Mouse (Mus musculus) stomach, embryonic 15.5 days (tissue): Measurements from ENCODE around the gene Med13l. TPM values are rescaled to one million over a fixed set of nuclear protein-coding genes. Genes with fewer than 3 reads are reported as not detected.

Source experiments
- ATAC-seq: fragments of 200-750 bp; cut with Nextera tagmentation; 2 replicates; pipeline ENCODE4 v1.8.0; 2017; ENCODE audit warnings: low read depth, moderate number of reproducible peaks, moderate TSS enrichment; ENCODE audit not compliant: insufficient read depth, low FRiP score
- H3K27ac ChIP-seq: fragments of 300-500 bp; sonication (generic); 2 replicates; pipeline ENCODE4 v1.5.1; 2015; ENCODE audit warnings: mild to moderate bottlenecking, inconsistent platforms
- H3K27me3 ChIP-seq: fragments of 300-500 bp; sonication (generic); replicated peaks from 2 replicates; pipeline ENCODE4 v1.6.1; 2015; ENCODE audit warnings: inconsistent platforms
- H3K36me3 ChIP-seq: fragments of 300-500 bp; sonication (generic); 2 replicates; pipeline ENCODE4 v1.6.1; 2015; ENCODE audit warnings: inconsistent platforms
- H3K4me1 ChIP-seq: fragments of 300-500 bp; sonication (generic); 2 replicates; pipeline ENCODE4 v1.6.1; 2015; ENCODE audit warnings: inconsistent platforms
- H3K4me2 ChIP-seq: fragments of 300-500 bp; sonication (generic); 2 replicates; pipeline ENCODE4 v1.6.1; 2015; ENCODE audit warnings: mild to moderate bottlenecking, inconsistent platforms
- H3K4me3 ChIP-seq: fragments of 300-500 bp; sonication (generic); replicated peaks from 2 replicates; pipeline ENCODE4 v1.5.1; 2015; ENCODE audit warnings: inconsistent platforms
- H3K9ac ChIP-seq: fragments of 300-500 bp; sonication (generic); 2 replicates; pipeline ENCODE4 v1.6.1; 2015; ENCODE audit warnings: inconsistent platforms
- H3K9me3 ChIP-seq: fragments of 300-500 bp; sonication (generic); 2 replicates; pipeline ENCODE4 v1.6.1; 2016; ENCODE audit warnings: inconsistent platforms
- WGBS: fragments of 180-500 bp; shearing (Covaris S2); methylation state at CpG from one replicate; pipeline ENCODE4 v1.1.7; 2015; 5-methylcytosine and 5-hydroxymethylcytosine counted together
- polyA plus RNA-seq: library from polyadenylated mRNA; unstranded; fragments of >200 nt; fragmentation: Nextera tagmentation; extraction: Ambion mirVana; gene quantifications from 2 replicates; pipeline ENCODE4 v1.2.1, GENCODE M21; 2015

Med13l gene
- polyA plus RNA-seq, 1 experiment from 2014 or later = 11.5 TPM

- Histone ChIP-seq H3K9me3 (no peaks in the 10 kb centered on the region), H3K27ac (no peak overlapping the region), H3K4me3 (no peak overlapping the region), H3K4me2 (no peak overlapping the region), H3K27me3 (no peaks in the 10 kb centered on the region), H3K4me1 (peaks cover 15% of the 10 kb centered on the region), H3K36me3 (no peaks in the 10 kb centered on the region), H3K9ac (no peak overlapping the region)
- 76% methylated on average over 6 of the region's 6 CpGs for WGBS
- ATAC-seq = no peak
These were observed 15.4 kb downstream of the Med13l start for GRCm38 (mm10) chr5:118575909-118576308.

GRCm38 (mm10) chr5:118576731-118577130, 16.3 kb downstream of the Med13l start:
- Histone ChIP-seq H3K4me2 (no peak overlapping the region), H3K9ac (no peak overlapping the region), H3K4me1 (peaks cover 10% of the 10 kb centered on the region), H3K9me3 (no peaks in the 10 kb centered on the region), H3K4me3 (no peak overlapping the region), H3K27me3 (no peaks in the 10 kb centered on the region), H3K27ac (no peak overlapping the region), H3K36me3 (no peaks in the 10 kb centered on the region)
- ATAC-seq = no peak
- 65% methylated on average over 3 of the region's 3 CpGs for WGBS

GRCm38 (mm10) chr5:118585355-118585754, 24.9 kb downstream of the Med13l start:
- Histone ChIP-seq H3K4me2 (no peak overlapping the region), H3K9ac (no peak overlapping the region), H3K27me3 (no peaks in the 10 kb centered on the region), H3K4me1 (peaks cover 19% of the 10 kb centered on the region), H3K9me3 (no peaks in the 10 kb centered on the region), H3K4me3 (no peak overlapping the region), H3K36me3 (no peaks in the 10 kb centered on the region), H3K27ac (no peak overlapping the region)
- WGBS = 62% methylated on average over 4 of the region's 4 CpGs
- no peak for ATAC-seq

GRCm38 (mm10) chr5:118586560-118586959, 26.1 kb downstream of the Med13l start:
- Histone ChIP-seq H3K27me3 (no peaks in the 10 kb centered on the region), H3K4me3 (no peak overlapping the region), H3K36me3 (no peaks in the 10 kb centered on the region), H3K4me1 (peaks cover 31% of the 10 kb centered on the region), H3K9me3 (no peaks in the 10 kb centered on the region), H3K4me2 (no peak overlapping the region), H3K27ac (no peak overlapping the region), H3K9ac (no peak overlapping the region)
- WGBS = 42% methylated on average over 6 of the region's 6 CpGs
- no peak for ATAC-seq

GRCm38 (mm10) chr5:118588381-118588925, 28.0 kb downstream of the Med13l start:
- H3K27ac ChIP-seq = no peak overlapping the region
- ATAC-seq = no peak
- H3K4me2 ChIP-seq = no peak overlapping the region
- H3K36me3 ChIP-seq = no peaks in the 10 kb centered on the region
- no peak overlapping the region for H3K4me3 ChIP-seq
- no peaks in the 10 kb centered on the region for H3K9me3 ChIP-seq
- peaks cover 39% of the 10 kb centered on the region for H3K4me1 ChIP-seq
- no peak overlapping the region for H3K9ac ChIP-seq
- 69% methylated on average over 6 of the region's 6 CpGs for WGBS
- H3K27me3 ChIP-seq = no peaks in the 10 kb centered on the region

GRCm38 (mm10) chr5:118589186-118589892, 28.9 kb downstream of the Med13l start:
- H3K4me2 ChIP-seq = no peak overlapping the region
- no peak overlapping the region for H3K4me3 ChIP-seq
- no peaks in the 10 kb centered on the region for H3K9me3 ChIP-seq
- no peak overlapping the region for H3K9ac ChIP-seq
- WGBS = 79% methylated on average over 11 of the region's 11 CpGs
- no peaks in the 10 kb centered on the region for H3K36me3 ChIP-seq
- H3K27me3 ChIP-seq = no peaks in the 10 kb centered on the region
- peaks cover 39% of the 10 kb centered on the region for H3K4me1 ChIP-seq
- ATAC-seq = no peak
- no peak overlapping the region for H3K27ac ChIP-seq

GRCm38 (mm10) chr5:118590868-118591267, 30.4 kb downstream of the Med13l start:
- Histone ChIP-seq H3K4me2 (no peak overlapping the region), H3K9me3 (no peaks in the 10 kb centered on the region), H3K36me3 (no peaks in the 10 kb centered on the region), H3K27me3 (no peaks in the 10 kb centered on the region), H3K4me1 (peaks cover 35% of the 10 kb centered on the region), H3K9ac (no peak overlapping the region), H3K4me3 (no peak overlapping the region), H3K27ac (no peak overlapping the region; the same call in 1 of the 2 replicates)
- no peak for ATAC-seq
- WGBS = 50% methylated on average over 6 of the region's 6 CpGs

GRCm38 (mm10) chr5:118591826-118592499, 31.5 kb downstream of the Med13l start:
- H3K27ac ChIP-seq = peak overlapping the region; percentile 65
- ATAC-seq = peak; percentile 47; the same call in 1 of the 2 replicates
- H3K4me1 ChIP-seq = peaks cover 35% of the 10 kb centered on the region
- H3K9ac ChIP-seq = no peak overlapping the region
- WGBS = 19% methylated on average over 11 of the region's 11 CpGs
- no peaks in the 10 kb centered on the region for H3K36me3 ChIP-seq
- H3K4me3 ChIP-seq = 0 out of 2 replicates have a peak overlapping the region, but pooled peaks have one; percentile 17
- no peaks in the 10 kb centered on the region for H3K27me3 ChIP-seq
- peak overlapping the region; percentile 31 for H3K4me2 ChIP-seq
- no peaks in the 10 kb centered on the region for H3K9me3 ChIP-seq

- Histone ChIP-seq H3K4me3 (no peak overlapping the region), H3K36me3 (no peaks in the 10 kb centered on the region), H3K27ac (no peak overlapping the region), H3K9ac (no peak overlapping the region), H3K27me3 (no peaks in the 10 kb centered on the region), H3K9me3 (no peaks in the 10 kb centered on the region), H3K4me1 (peaks cover 29% of the 10 kb centered on the region), H3K4me2 (no peak overlapping the region)
- 56% methylated on average over 14 of the region's 14 CpGs for WGBS
- ATAC-seq = no peak
These were observed 34.2 kb downstream of the Med13l start for GRCm38 (mm10) chr5:118594470-118595236.

GRCm38 (mm10) chr5:118595901-118596300, 35.4 kb downstream of the Med13l start:
- whole genome bisulfite sequencing = 85% methylated on average over 5 of the region's 5 CpGs

GRCm38 (mm10) chr5:118596452-118597092, 36.1 kb downstream of the Med13l start:
- Histone ChIP-seq H3K4me1 (peaks cover 17% of the 10 kb centered on the region), H3K27me3 (no peaks in the 10 kb centered on the region), H3K9me3 (no peaks in the 10 kb centered on the region), H3K4me2 (no peak overlapping the region), H3K4me3 (no peak overlapping the region), H3K36me3 (no peaks in the 10 kb centered on the region), H3K9ac (no peak overlapping the region), H3K27ac (no peak overlapping the region)
- 79% methylated on average over 15 of the region's 15 CpGs for whole genome bisulfite sequencing
- no peak for ATAC-seq

More at GRCm38 (mm10) chr5:118595901-118596300, 35.4 kb downstream of the Med13l start:
- H3K9me3 ChIP-seq = no peaks in the 10 kb centered on the region
- H3K4me2 ChIP-seq = no peak overlapping the region
- H3K36me3 ChIP-seq = no peaks in the 10 kb centered on the region
- H3K4me3 ChIP-seq = no peak overlapping the region
- H3K4me1 ChIP-seq = peaks cover 23% of the 10 kb centered on the region
- H3K27me3 ChIP-seq = no peaks in the 10 kb centered on the region
- no peak overlapping the region for H3K9ac ChIP-seq
- no peak overlapping the region for H3K27ac ChIP-seq
- ATAC-seq = no peak
